Mouse (Mus musculus): Measurements from ENCODE around the gene Ncaph2. TPM values are rescaled to one million over a fixed set of nuclear protein-coding genes. Genes with fewer than 3 reads are reported as not detected.

Gene Ncaph2
- total RNA-seq, 1 experiment from 2014 or later = 88.4 TPM

- no peak for DNase-seq
Observed at GRCm38 (mm10) chr15:89378831-89379401, 23.4 kb downstream of the Ncaph2 start, which contains the start of gene Odf3b. TSS of gene Odf3b (minus strand) at chr15:89379282.

GRCm38 (mm10) chr15:89379429-89379828, 23.9 kb downstream of the Ncaph2 start:
- DNase-seq = no peak

GRCm38 (mm10) chr15:89384617-89385016, 29.1 kb downstream of the Ncaph2 start, which contains the start of gene Klhdc7b:
TSS of gene Klhdc7b (plus strand) at chr15:89384917.
- DNase-seq = no peak

- DNase-seq = no peak
Observed at GRCm38 (mm10) chr15:89387127-89387526, 31.6 kb downstream of the Ncaph2 start.

GRCm38 (mm10) chr15:89390081-89390480, 34.6 kb downstream of the Ncaph2 start:
- DNase-seq = no peak

GRCm38 (mm10) chr15:89396883-89397282, 41.4 kb downstream of the Ncaph2 start:
- DNase-seq = no peak

GRCm38 (mm10) chr15:89398146-89398545, 42.6 kb downstream of the Ncaph2 start:
- no peak for DNase-seq

GRCm38 (mm10) chr15:89399716-89400115, 44.2 kb downstream of the Ncaph2 start:
- no peak for DNase-seq

GRCm38 (mm10) chr15:89402471-89402870, 47.0 kb downstream of the Ncaph2 start:
- DNase-seq = no peak

- DNase-seq = no peak
Observed at GRCm38 (mm10) chr15:89404831-89405623, 49.5 kb downstream of the Ncaph2 start.

- no peak for DNase-seq
Observed at GRCm38 (mm10) chr15:89406691-89407090, 51.2 kb downstream of the Ncaph2 start.

GRCm38 (mm10) chr15:89410118-89410517, 54.6 kb downstream of the Ncaph2 start, which contains the start of gene Syce3:
TSS of gene Syce3 (minus strand) at chr15:89410503.
- DNase-seq = no peak

GRCm38 (mm10) chr15:89415282-89415681, 59.8 kb downstream of the Ncaph2 start:
- no peak for DNase-seq

GRCm38 (mm10) chr15:89421938-89422337, 66.4 kb downstream of the Ncaph2 start:
- DNase-seq = no peak

Small RNA genes within 50 kb of the gene (microRNA-seq; reads per million reads assigned to microRNA genes)
- 0.36 to 1.0 reads per million in 2 experiments for gene Mir6959

Other genes starting within 250 kb of the Ncaph2 start
- 18.1 and 25.9 TPM in 2 replicates for gene Tubgcp6, start 232.6 kb upstream of the Ncaph2 start, total RNA-seq (2021)
- gene Hdac10, start 227.0 kb upstream of the Ncaph2 start, total RNA-seq (2021) = 14.5 and 19.6 TPM in 2 replicates
- gene Mapk12, start 215.0 kb upstream of the Ncaph2 start, total RNA-seq (2021) = 8.1 and 11.3 TPM in 2 replicates
- 4.1 and 6.1 TPM in 2 replicates for gene Mapk11, start 206.1 kb upstream of the Ncaph2 start, total RNA-seq (2021)
- 121 and 144 TPM in 2 replicates for gene Plxnb2, start 174.9 kb upstream of the Ncaph2 start, total RNA-seq (2021)
- 5.7 and 9.1 TPM in 2 replicates for gene Dennd6b, start 159.2 kb upstream of the Ncaph2 start, total RNA-seq (2021)
- 43.3 and 45.8 TPM in 2 replicates for gene Ppp6r2, start 144.2 kb upstream of the Ncaph2 start, total RNA-seq (2021)
- gene Sbf1, start 40.4 kb upstream of the Ncaph2 start, total RNA-seq (2021) = 101 and 107 TPM in 2 replicates
- gene Adm2, start 33.0 kb upstream of the Ncaph2 start, total RNA-seq (2021) = not detected in 2 replicates
- gene Miox, start 21.3 kb upstream of the Ncaph2 start, total RNA-seq (2021) = not detected in 2 replicates
- gene Lmf2, start 60 bp upstream of the Ncaph2 start, total RNA-seq (2021) = 40.6 and 41.6 TPM in 2 replicates
- gene Sco2, start 18.1 kb downstream of the Ncaph2 start, total RNA-seq (2021) = 26.0 and 35.6 TPM in 2 replicates
- 0.67 and 0.76 TPM in 2 replicates for gene Tymp, start 21.3 kb downstream of the Ncaph2 start, total RNA-seq (2021)
- gene Odf3b, start 23.6 kb downstream of the Ncaph2 start, total RNA-seq (2021) = 0.91 TPM in 1 of 2 replicates, not detected in the other
- gene Klhdc7b, start 29.2 kb downstream of the Ncaph2 start, total RNA-seq (2021) = not detected in 2 replicates
- gene Syce3, start 54.8 kb downstream of the Ncaph2 start, total RNA-seq (2021) = not detected in 2 replicates
- 101 and 132 TPM in 2 replicates for gene Cpt1b, start 70.1 kb downstream of the Ncaph2 start, total RNA-seq (2021)
- gene C730034F03Rik, start 73.9 kb downstream of the Ncaph2 start, total RNA-seq (2021) = 1.5 and 2.0 TPM in 2 replicates
- 10.4 TPM in 1 of 2 replicates, not detected in the other for gene Gm44502, start 74.0 kb downstream of the Ncaph2 start, total RNA-seq (2021)
- 72.8 and 73.9 TPM in 2 replicates for gene Chkb, start 74.2 kb downstream of the Ncaph2 start, total RNA-seq (2021)
- 6.2 and 10.1 TPM in 2 replicates for gene Mapk8ip2, start 98.2 kb downstream of the Ncaph2 start, total RNA-seq (2021)
- gene Arsa, start 121.7 kb downstream of the Ncaph2 start, total RNA-seq (2021) = 21.8 and 22.2 TPM in 2 replicates
- 34.3 and 52.2 TPM in 2 replicates for gene Shank3, start 143.9 kb downstream of the Ncaph2 start, total RNA-seq (2021)
- gene Acr, start 212.6 kb downstream of the Ncaph2 start, total RNA-seq (2021) = 0.46 TPM in 1 of 2 replicates, not detected in the other
- 13.2 and 16.2 TPM in 2 replicates for gene Rabl2, start 236.2 kb downstream of the Ncaph2 start, total RNA-seq (2021)

All from adrenal gland, postnatal 25 days (tissue).